Mouse (Mus musculus) WW6 (cell line): ENCODE measurements around the gene Nfia.
A peak's percentile ranks its signal among the peaks of the same experiment; 100 is the strongest.

Experiments
- DNase-seq: peaks from one replicate; pipeline ENCODE4 v3.0.0-alpha.2; 2013; ENCODE audit warnings: low read depth, low spot score

Gene Nfia

DNA sequence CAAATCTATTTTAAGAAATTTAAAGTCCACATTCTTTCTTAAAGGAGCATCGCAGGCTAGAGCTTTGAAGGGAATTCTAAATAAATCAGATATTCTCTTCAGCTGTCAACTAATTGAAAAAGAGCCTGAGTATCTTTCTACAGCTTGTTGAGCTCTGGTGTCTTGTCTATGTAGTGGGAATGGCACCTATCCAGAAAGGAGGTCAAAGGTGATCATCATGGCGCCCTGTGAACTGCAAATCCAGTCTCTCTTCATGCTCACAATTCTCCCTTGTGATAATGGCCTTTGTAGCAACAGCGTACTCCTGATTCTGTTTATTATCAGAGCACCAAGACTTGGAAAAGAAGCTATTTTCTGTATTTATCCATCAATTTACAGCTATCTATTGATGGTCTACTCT lies 6.4 kb upstream of the Nfia start:
- no peak for DNase-seq

DNA sequence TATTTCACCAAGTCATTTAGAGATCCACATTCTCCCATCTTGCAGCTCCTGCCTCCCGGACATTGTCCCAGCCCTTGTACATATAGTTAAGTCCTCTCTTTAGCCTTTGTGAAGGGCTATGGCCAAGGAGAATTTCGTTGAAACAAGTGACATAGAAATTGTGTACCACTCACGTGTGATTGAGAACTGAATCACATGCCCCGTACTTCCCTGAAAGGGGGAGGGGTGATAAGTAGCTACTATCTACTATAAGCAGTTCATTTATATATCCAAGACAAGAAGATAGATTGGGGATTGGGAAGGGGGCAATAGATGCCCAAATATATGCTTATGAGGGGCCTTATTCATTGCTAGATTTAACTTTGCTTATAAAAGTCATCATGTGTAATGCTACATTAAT lies 5.5 kb upstream of the Nfia start:
- no peak for DNase-seq

DNA sequence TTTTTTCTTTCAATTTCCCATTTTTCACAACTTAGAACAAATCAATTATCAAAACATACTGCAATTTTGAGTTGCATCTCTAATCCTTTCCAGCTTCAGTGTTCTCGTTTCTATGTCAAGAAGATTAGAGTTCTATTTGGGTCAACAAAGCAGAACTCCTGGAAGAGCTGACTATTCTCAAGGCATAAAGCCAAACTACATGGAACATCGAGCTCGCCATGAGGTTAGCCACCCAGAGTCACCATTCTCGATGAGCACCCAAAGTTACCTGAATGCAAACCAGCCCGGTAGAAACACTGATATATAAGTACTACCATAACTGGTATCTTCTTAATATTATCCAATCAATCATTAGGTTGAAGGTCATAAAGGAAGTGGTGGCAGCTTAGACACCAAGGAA lies 5.0 kb upstream of the Nfia start:
- DNase-seq: no peak

DNA sequence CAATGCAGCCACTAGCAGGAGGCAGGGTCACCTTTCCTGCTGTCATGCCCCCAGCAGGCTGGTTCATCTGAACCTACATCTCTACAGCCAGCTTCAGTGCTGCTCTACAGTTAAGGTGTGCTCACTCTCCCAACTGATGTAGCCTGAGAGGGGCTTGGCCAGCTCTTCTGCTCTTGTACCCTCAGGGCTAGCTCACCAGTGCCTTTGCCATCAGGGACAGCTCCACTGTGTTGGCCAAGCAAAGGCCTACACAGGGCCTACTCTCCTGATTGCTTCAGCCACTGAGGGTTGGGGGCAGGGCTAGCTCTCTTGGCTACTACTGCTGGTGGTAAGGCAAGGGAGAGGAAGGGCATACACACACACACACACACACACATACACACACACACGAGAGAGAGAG lies 2.7 kb upstream of the Nfia start:
- no peak for DNase-seq

DNA sequence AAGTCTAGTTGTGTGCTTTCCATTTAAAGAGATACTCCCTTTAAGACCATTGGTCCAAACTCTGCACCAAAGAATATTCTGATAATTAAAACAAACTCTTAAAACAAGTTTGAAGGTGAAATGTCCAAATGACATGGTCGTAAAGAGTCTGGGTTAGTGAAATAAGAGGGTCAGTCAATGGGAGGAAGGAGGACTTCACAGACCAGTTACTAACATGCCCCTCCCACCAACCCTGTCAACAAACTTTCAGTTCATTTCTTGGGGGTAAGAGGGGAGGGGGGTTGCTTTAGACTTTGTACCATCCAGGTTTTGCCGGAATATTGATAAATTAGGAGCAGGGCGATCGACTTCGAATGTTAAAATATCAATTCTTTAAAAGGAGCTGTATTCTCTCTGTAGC lies 1.1 kb upstream of the Nfia start:
- no peak for DNase-seq

GRCm38 (mm10) chr4:97772084-97772484 lies 450 bp upstream of the Nfia start:
- peak; percentile 82 for DNase-seq

- DNase-seq: peak; percentile 85
Measured at GRCm38 (mm10) chr4:97773110-97773593, 618 bp downstream of the Nfia start.

GRCm38 (mm10) chr4:97773791-97774190 lies 1.3 kb downstream of the Nfia start:
- no peak for DNase-seq

- DNase-seq: no peak
Measured at GRCm38 (mm10) chr4:97774446-97774950, 2.0 kb downstream of the Nfia start.

DNA sequence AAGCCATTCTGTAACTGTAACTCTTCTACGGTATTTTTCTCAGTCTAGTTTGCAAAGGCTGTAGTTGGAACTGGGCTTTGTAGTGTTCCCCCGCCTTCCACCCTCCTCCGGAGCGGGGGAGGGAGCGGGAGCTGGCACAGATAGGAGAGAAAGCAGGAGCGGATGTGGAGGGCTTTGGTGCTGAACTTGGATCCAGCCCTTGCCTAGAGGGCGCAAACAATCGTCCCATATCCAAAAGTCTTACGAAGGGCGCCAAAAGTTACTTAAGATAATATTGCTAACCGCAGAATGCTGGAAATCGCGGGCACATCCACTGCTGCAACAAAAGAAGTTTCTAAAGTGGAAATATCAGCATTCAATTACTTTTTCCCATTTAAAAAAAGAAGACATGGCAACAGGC lies 2.5 kb downstream of the Nfia start:
- no peak for DNase-seq

GRCm38 (mm10) chr4:97775494-97776265 lies 3.1 kb downstream of the Nfia start:
- no peak for DNase-seq

GRCm38 (mm10) chr4:97776388-97777080 lies 4.0 kb downstream of the Nfia start:
- no peak for DNase-seq

DNA sequence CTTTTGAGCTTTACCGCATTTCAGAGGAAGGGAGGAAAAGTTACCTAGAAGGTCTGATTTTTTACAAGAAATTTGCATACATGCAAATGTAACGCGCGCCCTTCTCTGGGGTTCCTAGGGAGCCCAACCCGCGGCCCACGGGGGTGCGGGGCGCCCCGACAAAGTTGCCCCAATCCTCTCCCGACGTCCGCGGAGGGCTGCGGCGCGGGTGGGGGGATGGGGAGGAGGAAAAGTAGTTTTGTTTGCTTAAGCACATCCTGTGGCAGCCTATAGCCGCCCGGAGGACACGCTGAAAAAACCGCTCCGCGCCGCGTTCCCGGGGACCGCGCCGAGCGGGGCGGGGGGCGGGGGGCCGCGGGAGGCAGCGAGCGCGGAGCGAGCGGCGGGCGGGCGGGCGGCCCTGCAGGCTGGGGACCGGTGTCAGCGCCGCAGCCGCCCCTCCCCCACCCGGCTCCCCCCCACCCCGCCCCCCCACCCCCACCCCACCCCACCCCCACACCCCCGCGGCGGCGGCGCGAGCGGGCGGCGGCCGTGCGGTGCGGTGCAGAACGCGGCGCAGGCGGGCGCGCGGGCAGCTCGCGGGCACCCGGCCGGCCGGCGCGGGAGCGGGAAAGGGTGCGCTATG lies 4.7 kb downstream of the Nfia start:
- no peak for DNase-seq

DNA sequence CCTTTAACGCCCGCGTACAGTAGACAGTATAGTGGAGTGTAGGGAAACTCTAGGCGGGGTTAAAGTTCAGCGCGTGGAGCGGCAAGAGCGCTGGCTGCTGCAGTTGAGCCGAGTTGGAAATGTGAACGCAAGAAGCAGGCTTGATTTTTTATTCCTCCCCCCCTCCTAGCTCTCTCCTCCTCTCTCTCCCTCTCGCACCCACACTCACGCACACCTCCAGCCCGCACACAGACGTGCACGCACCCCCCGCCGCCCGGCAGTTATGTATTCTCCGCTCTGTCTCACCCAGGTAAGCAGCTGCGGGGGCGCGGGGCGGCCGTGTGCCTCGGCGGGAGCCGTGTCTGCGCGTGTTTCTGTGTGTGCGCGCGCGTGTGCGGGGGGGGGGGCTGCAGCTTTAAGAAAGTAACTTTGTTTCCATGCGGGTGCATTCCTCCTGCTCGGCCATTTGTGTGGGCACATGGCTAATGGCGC lies 5.2 kb downstream of the Nfia start, which contains the start of gene E130114P18Rik:
Gene E130114P18Rik (minus strand): TSS at position 373 of the 471 bp plus-strand sequence.
- DNase-seq: no peak

GRCm38 (mm10) chr4:97778211-97779002 lies 5.9 kb downstream of the Nfia start:
- no peak for DNase-seq

- DNase-seq: no peak
Measured at GRCm38 (mm10) chr4:97779003-97779930, 6.7 kb downstream of the Nfia start.

GRCm38 (mm10) chr4:97780024-97780423 lies 7.5 kb downstream of the Nfia start:
- DNase-seq: no peak

- no peak for DNase-seq
Measured at GRCm38 (mm10) chr4:97780666-97781435, 8.3 kb downstream of the Nfia start.

DNA sequence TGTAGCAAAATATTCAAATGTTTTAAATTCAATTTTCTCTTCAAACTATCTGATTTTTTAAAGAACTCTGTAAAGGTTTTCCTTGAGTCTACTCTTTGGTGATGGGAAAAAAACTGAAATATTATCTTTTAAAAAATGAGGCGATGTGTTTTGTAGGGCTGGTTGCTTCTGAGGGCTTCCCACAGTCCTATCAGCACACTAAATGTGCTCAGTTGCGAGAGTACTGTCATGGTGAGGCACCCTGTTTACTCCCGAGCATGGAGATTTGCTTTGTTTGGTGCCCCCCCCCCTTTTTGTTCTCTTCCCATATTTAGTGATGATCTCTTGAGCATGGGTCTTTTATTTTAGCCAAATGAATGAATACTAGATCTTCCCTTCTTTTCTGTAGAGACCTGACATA lies 9.5 kb downstream of the Nfia start:
- no peak for DNase-seq
